Comparison of ENCODE assay signal across 9 mouse cellular contexts in the genomic region with DNA sequence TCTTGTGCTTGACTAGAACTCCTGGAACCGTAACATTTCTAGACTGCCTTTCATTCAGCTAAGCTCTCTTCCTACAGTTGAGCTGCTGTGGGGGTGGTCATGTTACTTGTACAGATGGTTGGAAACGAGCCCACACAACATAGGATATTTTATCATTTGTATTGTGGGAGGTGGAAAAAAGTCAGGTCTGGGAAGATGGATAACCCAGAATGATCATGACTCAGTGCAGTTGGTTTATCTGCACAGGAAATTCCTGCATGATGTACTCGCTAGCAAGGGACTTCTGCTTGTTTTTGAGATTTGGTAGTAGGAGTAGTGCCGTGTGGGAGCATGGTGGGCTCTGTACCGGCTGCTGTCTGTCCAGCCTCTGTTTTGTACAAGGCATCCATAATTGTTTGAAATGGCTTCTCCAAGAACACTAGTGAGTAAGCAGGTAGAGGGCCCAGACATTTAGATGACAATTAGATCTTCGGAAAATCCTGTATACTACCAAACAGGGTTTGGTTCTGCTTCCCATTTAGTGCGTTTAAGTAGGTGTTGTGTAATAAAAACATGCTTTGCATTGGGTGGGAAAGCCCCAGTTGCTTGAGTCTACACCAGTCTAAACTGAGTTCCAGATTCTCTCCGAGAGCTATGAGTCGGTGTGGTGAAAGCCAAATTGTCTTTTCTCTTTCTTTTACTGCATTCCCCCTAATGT.
DNase-seq lines count a peak whose midpoint lies in the region; ATAC-seq and TF ChIP-seq lines count a peak whose summit lies in the region.
"Had no signal": no experiment of that assay in that cellular context is flagged by ENCODE, and none has a peak within 500 bp of the region (broad histone marks: within the 10 kb centered on the region; RNA-seq: fewer than 3 reads in every experiment).

No protein-coding gene starts in this region.

- H3K9ac ChIP-seq in lung, postnatal 0 days (replicated peaks; ENCODE audit: low read depth): no peak overlapping the region
- H3K9ac ChIP-seq: stomach, embryonic 15.5 days had no signal

- 0 out of 2 replicates have a peak, but pooled peaks have one; percentile 23 for ATAC-seq in lung, postnatal 0 days

- 58% methylated on average over 9 of the region's 9 CpGs for WGBS in lung, postnatal 0 days

- TF ChIP-seq EP300 in lung, postnatal 0 days (IDR thresholded peaks at IDR 0.05): no peak

- no peak overlapping the region for H3K4me3 ChIP-seq in lung, postnatal 0 days (ENCODE audit: low read depth, low read length)
- H3K4me3 ChIP-seq: stomach, embryonic 15.5 days had no signal

- H3K4me1 ChIP-seq in lung, postnatal 0 days (ENCODE audit: insufficient read depth, low read depth, low read length): 0 out of 2 replicates have a peak, but pooled peaks cover 3% of the 10 kb centered on the region
- H3K4me1 ChIP-seq: stomach, embryonic 15.5 days had no signal

- DNase-seq in lung, postnatal 0 days (ENCODE audit: low spot score): peak; percentile 25
- DNase-seq in lung, postnatal 14 days: no peak
- peak; percentile 24 for DNase-seq in fibroblast of lung, adult 2 months (ENCODE audit: low read depth)
- DNase-seq in left cerebral cortex, adult 18-20 months (ENCODE audit: low spot score in 2 of 2): peak; percentile 67 to 74
- peak; percentile 63 to 81 for DNase-seq in right cerebral cortex, postnatal 36 days (ENCODE audit: low spot score in 2 of 2)
- no peak for DNase-seq in thymus, postnatal 25 days
- DNase-seq in adrenal gland, postnatal 4 days (ENCODE audit: low spot score in 2 of 2): no peak
- DNase-seq: adrenal gland, adult 2 months had no signal

- no peaks in the 10 kb centered on the region for H3K36me3 ChIP-seq in lung, postnatal 0 days (ENCODE audit: insufficient read depth, low read length)
- H3K36me3 ChIP-seq: stomach, embryonic 15.5 days had no signal

- H3K27ac ChIP-seq in lung, postnatal 0 days (ENCODE audit: low read length): 0 out of 2 replicates have a peak overlapping the region, but pooled peaks have one; percentile 26
- H3K27ac ChIP-seq: stomach, embryonic 15.5 days had no signal

- TF ChIP-seq CTCF in lung, postnatal 0 days (IDR thresholded peaks at IDR 0.05): no peak

- H3K4me2 ChIP-seq in lung, postnatal 0 days (replicated peaks; ENCODE audit: low read depth, low read length): no peak overlapping the region
- H3K4me2 ChIP-seq: stomach, embryonic 15.5 days had no signal

- no peaks in the 10 kb centered on the region for H3K9me3 ChIP-seq in lung, postnatal 0 days (ENCODE audit: low read length)
- H3K9me3 ChIP-seq: stomach, embryonic 15.5 days had no signal

- no peaks in the 10 kb centered on the region for H3K27me3 ChIP-seq in lung, postnatal 0 days (replicated peaks; ENCODE audit: insufficient read depth, low read length)
- H3K27me3 ChIP-seq: stomach, embryonic 15.5 days had no signal

Comparison
In these comparisons a context has a peak if more than half of its experiments do, and no peak if none do; other contexts are left out.
1. DNase-seq: peak in lung, postnatal 0 days (single experiment), fibroblast of lung, adult 2 months (single experiment), left cerebral cortex, adult 18-20 months (2 of 2) and right cerebral cortex, postnatal 36 days (2 of 2); none in lung, postnatal 14 days (single experiment), thymus, postnatal 25 days (single experiment) and adrenal gland, postnatal 4 days (0 of 2).